Mouse (Mus musculus): ENCODE data around the gene Nol9.

DNA sequence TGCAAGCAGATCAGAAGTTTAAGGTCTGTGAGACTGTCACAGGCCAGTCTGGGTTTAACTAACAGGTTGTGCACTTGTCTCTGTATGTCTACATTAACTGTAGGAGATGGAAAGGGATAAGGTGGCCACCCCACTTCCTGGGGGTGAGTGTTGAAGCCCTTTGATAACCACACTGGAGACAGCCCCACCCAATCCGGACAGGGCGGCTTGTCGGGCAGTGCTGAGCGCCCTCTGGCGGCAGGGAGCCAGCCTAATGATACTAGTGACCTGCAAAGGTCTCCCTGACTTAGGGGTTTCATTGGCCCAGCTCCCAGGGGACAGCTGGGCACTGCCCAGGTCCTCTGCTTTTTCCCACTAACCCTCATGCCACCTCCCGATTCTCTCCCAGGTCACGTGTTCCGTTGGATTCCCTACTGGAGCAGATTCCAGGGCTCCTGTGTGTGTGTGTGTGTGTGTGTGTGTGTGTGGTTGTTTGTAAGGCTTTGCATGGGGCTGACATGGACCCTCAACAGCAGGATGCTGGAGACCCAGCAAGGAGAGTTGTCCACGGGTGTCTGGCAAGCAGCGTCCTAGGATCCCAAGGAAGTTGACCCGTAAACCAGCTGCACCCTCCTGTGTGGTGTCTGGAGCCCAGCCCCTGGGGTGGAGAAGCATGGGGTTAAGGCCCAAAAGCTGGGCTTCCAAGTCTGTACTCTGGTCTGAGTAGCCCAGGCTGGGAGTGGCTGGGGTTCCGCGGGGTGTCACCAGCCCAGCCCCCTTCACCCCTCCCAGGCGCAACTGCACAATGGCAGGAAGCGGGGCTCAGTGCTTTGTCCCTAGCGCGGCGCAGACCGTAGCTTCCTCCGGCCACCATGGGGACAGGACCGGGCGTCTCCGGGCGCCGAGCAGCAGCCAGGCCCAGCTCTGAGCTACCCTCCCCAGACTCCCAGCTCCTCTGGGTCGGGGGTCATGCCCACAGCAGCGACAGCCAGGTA is 57.1 kb downstream of the Nol9 start:
- TF ChIP-seq EP300 (IDR thresholded peaks at IDR 0.05; ENCODE audit: insufficient read depth, low read depth, low read length) (0 out of 2 replicates have a peak, but pooled peaks have one; percentile 23), POLR2A (IDR thresholded peaks at IDR 0.05; ENCODE audit: insufficient read depth, low read length) (no peak)

All from ES-Bruce4 (cell line).